Mouse (Mus musculus) T-helper 1 cell (primary cell): ENCODE data around the gene Cars2.
"Not testable (repeated sequence)": the region's sequence is repeated elsewhere in the genome, so short reads cannot be mapped to it uniquely, and the experiment has no call there.

Experiments used
- in situ Hi-C: fragments of 300-600 bp; cut with MboI, MseI; formaldehyde crosslinking; loops from one replicate; pipeline ENCODE4 v1.15.1; 2025; ENCODE audit warnings: high pct_unique_total_duplicates

Gene Cars2

GRCm38 (mm10) chr8:11476338-11477177, 74.0 kb downstream of the Cars2 start:
- in situ Hi-C loops, result no loop called here

GRCm38 (mm10) chr8:11475876-11476275, 74.7 kb downstream of the Cars2 start:
- in situ Hi-C loops, result no loop called here

- in situ Hi-C loops, result no loop called here
Observed at GRCm38 (mm10) chr8:11475397-11475796, 75.2 kb downstream of the Cars2 start.

GRCm38 (mm10) chr8:11473072-11473471, 77.5 kb downstream of the Cars2 start:
- in situ Hi-C loops, result no loop called here

GRCm38 (mm10) chr8:11471309-11471708, 79.3 kb downstream of the Cars2 start:
- in situ Hi-C loops, result no loop called here

GRCm38 (mm10) chr8:11470694-11471093, 79.9 kb downstream of the Cars2 start:
- in situ Hi-C loops, result no loop called here

GRCm38 (mm10) chr8:11469095-11469494, 81.5 kb downstream of the Cars2 start:
- in situ Hi-C loops, result no loop called here

- in situ Hi-C loops, result not testable (repeated sequence)
Observed at GRCm38 (mm10) chr8:11466528-11466927, 84.1 kb downstream of the Cars2 start.

- in situ Hi-C loops, result no loop called here
Observed at GRCm38 (mm10) chr8:11465619-11466018, 85.0 kb downstream of the Cars2 start.

- in situ Hi-C loops, result no loop called here
Observed at GRCm38 (mm10) chr8:11464707-11464964, 85.9 kb downstream of the Cars2 start.
